Mouse (Mus musculus) liver, postnatal 0 days (tissue): ENCODE data around the gene 4930426L09Rik.

ENCODE experiments used
- CTCF ChIP-seq: sonication (generic); IDR thresholded peaks from 2 replicates; pipeline ENCODE4 v1.5.1; 2016; ENCODE audit warnings: antibody characterized with exemption, low read depth
- EP300 ChIP-seq: IDR thresholded peaks from 2 replicates; pipeline ENCODE4 v1.6.1; 2016; ENCODE audit warnings: antibody characterized with exemption, low read depth, mild to moderate bottlenecking

DNA sequence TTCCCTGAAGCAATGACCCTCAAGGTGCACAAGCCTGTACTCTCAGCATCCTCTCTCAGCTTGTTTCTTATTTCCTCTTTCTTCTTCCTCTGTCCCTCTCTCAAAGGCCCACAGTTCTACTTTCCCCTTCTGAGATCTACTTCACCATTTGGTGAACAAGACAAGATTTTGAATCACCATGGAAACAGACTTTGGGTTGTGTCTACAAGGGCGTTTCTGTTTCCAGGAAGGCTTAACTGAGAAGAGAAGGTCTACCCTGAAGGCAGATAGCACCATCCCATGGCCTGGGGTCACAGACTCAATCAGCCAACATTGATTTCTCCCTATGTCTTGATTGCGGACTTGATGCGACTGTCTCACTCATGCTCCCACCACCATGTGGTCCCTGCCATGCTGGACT is 9.3 kb upstream of the 4930426L09Rik start:
- TF ChIP-seq CTCF (no peak), EP300 (no peak)
